Mouse (Mus musculus) heart, adult 8-10 months (tissue): ENCODE measurements around the gene Lama4. TPM values are rescaled to one million over a fixed set of nuclear protein-coding genes. Genes with fewer than 3 reads are reported as not detected.

Experiments used
- DNase-seq: peaks from one replicate; pipeline ENCODE4 v3.0.0; 2022; ENCODE audit warnings: low spot score
- total RNA-seq, 4 experiments: library from RNA; stranded (reverse); gene quantifications; 2 replicates each; pipeline ENCODE4 v1.2.4; 2022

Lama4 gene
- total RNA-seq, 4 experiments from 2014 or later = 42.0 to 57.9 (median 52.5) TPM

- DNase-seq = no peak
Measured at GRCm38 (mm10) chr10:39049581-39050294, 84.4 kb downstream of the Lama4 start.

DNA sequence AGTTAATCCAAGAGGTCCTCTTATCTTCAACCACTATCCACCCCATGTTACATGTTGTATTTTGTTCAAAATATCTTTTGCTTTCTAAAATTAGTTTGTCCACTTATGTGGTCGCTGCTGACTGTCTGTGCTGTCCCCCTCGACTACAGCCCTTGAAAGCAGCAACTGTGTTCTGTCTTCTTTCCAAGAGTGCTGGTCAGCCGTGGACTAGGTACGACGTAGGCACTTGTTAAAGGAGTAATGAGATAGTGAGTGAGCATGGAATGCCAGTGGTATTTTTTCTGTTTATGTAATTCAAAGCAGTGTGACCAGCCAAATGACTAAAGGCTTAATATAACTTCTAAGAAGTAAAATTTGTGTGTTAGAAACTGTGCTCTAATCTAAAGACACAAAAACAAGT is 90.7 kb downstream of the Lama4 start:
- no peak for DNase-seq

- no peak for DNase-seq
Measured at GRCm38 (mm10) chr10:39064732-39065131, 99.4 kb downstream of the Lama4 start.

- DNase-seq = no peak
Measured at GRCm38 (mm10) chr10:39065449-39065848, 100.1 kb downstream of the Lama4 start.

- peak; percentile 16 for DNase-seq
Measured at GRCm38 (mm10) chr10:39066061-39066460, 100.7 kb downstream of the Lama4 start.

DNA sequence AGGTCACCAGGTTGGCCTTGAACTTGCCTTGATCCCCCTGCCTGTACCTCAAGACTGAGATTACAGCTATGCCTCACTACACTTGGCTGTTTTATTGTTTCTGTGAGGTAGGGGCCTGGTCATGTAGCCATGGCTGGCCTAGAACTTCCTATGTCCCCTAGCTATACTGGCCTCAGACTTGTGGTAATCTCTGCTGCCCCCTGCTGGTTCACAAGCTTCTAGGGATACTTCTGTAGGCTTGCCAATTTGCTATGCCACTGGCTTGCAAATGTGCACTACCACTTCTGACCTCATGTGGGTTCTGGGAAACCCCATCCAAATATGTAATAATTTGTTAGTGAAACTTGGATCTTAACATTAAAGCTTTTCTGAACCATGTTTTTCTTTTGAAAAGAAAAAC is 101.6 kb downstream of the Lama4 start:
- peak; percentile 83 for DNase-seq

- DNase-seq = no peak
Measured at GRCm38 (mm10) chr10:39072048-39072447, 106.7 kb downstream of the Lama4 start.

DNA sequence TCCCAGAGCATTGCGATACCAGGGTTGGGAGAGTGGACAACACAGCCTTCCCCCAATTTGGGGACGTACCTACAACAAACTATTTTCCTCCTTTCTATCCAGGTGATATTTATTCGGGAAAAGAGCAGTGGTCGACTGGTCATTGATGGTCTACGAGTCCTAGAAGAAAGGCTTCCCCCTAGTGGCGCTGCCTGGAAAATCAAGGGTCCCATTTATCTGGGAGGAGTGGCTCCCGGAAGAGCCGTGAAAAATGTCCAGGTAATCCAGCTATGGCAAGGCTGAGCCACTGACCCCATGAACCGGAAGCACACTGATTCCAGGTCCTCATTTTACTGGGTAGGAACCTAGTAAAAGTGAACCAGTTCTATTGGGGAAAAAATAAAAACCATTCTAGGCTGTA is 131.7 kb downstream of the Lama4 start:
- DNase-seq = peak; percentile 16

GRCm38 (mm10) chr10:39098746-39099145 is 133.4 kb downstream of the Lama4 start:
- DNase-seq = no peak

DNA sequence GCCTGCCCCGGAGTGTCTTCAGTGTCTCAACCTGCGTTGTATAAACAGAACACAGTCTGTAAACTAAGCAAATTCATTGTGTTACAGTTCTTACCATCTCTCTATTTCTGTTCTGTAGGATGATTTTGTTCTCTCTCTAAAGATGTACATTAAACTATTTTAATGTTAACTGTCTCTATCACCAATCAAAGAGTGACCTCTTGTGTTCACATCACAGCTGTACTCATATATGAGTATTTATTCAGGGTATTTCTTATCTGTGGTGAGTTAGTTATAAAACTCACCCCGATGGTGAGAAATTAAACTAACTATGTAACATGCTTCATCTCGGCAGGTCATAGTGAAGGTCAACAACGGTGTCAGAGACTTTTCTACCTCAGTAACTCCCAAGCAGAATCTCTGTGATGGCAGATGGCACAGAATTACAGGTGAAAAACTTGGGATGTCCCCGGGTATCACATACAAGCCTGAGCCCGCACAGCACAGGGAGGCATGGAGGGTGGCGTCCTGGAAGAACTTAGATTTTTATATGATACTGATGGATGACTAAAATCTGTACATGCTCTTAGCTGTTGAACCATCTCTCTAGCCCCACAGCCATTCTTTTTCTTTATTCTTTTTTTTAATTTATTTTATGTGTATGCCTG is 139.6 kb downstream of the Lama4 start:
- DNase-seq = no peak

DNA sequence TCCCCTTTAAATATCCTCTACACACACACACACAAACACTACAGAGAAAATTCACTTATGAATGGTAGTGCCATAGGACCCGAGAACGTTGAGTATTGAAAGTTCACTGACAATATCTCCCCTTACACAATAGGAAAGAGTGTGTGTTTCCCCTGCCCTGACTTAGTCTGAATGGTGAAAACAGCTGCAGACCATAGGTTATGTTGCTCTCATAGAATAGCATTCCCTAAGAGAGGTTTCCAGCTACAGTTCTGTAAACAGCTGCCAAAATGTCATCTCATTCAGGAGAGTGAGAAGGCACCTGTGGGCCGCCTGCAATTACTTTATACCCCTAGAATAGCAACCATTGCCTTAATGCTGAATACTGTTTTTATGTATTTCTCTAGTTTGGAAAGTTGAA is 141.1 kb downstream of the Lama4 start:
- no peak for DNase-seq

GRCm38 (mm10) chr10:39106935-39107334 is 141.6 kb downstream of the Lama4 start:
- no peak for DNase-seq

DNA sequence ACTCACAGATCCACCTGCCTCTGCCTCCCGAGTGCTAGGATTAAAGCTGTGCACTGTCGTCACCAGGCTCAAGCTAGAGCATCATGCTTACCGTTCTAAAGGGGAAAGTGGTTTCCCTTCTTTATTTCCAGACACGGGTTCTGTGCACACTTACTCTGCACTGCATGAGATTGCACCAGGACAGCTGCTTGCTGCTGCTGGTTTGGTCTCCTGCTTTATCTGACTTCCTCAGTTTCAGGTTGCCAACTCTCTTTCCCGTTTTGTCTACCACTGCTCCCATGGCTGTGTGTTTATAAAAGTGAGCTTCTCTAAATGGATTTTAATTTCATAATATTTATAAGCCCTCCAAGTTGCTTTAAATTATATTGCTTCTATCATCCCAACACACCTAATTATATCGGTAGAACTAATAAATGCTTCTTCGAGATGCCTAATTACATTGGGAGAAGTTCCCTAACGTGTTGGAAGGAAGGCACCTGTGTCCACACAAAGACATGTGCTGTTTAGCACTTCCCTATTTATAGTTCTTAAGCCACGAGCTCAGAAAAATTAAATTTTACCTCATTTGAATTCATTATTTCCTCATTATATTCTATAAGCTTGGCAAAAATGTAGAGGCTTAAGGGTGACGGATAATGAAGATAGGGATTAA is 143.6 kb downstream of the Lama4 start:
- no peak for DNase-seq

- no peak for DNase-seq
Measured at GRCm38 (mm10) chr10:39109489-39109874, 144.2 kb downstream of the Lama4 start.

GRCm38 (mm10) chr10:39121412-39121811 is 156.1 kb downstream of the Lama4 start:
- DNase-seq = no peak

DNA sequence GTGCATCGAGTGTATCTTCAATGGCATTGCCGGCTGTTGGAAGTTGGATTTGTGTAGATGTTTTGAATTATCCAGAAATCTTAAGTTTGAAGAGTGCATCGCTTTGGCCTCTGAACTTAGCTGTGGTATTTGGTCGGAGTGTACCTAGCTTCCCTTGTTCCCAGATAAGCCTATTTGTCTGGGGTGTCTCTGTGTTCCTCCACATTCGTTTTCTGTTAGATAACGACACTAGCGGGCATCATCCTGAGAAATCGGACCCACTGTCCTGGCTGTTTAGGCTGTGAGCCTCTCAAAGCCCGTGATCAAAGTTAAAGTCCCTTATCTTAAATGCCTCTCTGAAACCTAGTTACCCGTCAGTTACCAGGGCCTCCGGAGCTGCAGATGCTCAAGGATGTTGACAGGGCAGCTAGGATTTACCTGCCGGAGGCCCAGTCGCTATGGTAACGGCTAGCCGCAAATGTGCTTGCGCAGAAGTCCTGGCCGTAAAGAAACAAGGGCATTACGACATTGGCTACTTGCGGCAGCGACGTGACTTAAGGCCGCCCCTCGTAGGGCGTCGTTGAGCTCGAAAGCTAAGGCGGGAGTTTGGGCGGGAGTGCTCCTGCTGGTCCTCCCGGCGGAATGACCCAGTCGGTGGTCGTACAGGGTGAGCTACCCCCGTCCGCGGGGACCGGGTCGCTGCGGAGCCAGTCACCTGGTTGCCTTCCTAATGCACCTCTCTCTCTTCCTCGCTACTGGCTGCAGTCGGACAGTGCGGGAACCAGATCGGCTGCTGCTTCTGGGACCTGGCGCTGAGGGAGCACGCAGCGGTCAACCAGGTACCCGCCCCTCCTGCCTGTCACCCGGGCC is 168.4 kb downstream of the Lama4 start, which contains the start of the genes Fam229b and Tube1:
Gene Fam229b (minus strand): TSS at position 453 of the 849 bp plus-strand sequence.
Gene Tube1 (plus strand): TSS at position 515 of the 849 bp plus-strand sequence.
- DNase-seq = peak; percentile 87

- no peak for DNase-seq
Measured at GRCm38 (mm10) chr10:39137766-39138165, 172.5 kb downstream of the Lama4 start.

- no peak for DNase-seq
Measured at GRCm38 (mm10) chr10:39138761-39139160, 173.4 kb downstream of the Lama4 start.

DNA sequence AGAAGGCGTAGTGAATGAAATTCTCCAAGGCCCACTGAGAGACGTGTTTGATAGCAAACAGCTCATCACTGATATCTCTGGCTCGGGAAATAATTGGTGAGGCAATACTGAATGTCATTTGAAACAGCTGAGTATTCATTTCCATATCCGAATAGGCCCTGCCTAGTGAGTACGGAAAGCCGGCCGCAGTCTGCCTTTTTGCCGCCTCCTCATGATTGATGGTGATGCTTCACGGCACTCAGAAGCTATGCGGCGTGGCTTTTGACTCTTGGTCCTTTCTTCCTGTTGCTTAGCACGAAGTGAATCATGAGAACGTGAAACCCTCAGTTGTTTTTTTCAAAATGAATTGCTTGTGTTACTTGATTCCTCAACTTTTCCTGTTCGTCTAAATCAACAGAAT is 175.5 kb downstream of the Lama4 start:
- no peak for DNase-seq

GRCm38 (mm10) chr10:39141401-39141800 is 176.1 kb downstream of the Lama4 start:
- DNase-seq = no peak

DNA sequence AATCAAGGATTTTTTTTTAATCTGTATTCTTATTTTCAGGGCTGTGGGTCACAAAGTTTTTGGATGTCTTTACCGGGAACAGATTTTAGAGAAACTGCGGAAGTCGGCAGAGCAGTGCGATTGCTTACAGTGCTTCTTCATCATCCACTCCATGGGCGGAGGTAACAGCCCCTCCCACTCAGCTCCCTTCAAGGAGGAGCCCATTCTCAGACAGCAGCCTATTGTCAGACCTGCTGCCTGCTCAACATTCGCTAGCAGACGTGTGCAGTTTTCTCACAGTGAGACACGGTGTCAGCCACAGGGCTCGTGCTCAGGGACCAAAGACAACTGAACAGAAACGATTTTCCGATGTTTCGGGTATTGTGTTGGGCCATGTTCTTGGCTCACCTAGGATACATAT is 176.9 kb downstream of the Lama4 start:
- no peak for DNase-seq

DNA sequence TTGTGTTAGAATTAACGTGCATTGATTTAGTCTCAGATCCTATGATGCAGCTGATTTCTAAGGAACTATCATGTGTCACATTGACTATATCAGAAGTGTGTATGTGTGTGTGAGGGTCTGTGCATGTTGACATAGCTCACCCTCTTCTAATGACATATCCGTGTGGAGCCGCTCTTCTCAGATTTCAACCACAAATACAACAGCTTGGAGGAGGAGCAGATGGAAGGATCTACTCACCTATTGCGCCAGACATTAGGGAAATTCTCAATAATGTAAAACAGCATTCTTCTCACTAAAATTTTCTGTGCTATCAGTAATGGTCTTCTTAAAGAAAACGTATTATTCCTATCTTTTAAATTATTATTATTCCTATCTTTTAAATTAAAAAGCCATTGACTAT is 191.4 kb downstream of the Lama4 start:
- DNase-seq = no peak
